In genomic region chr2:160871310-160871709, GRCm38 (mm10) we compare ENCODE assay signal across 9 mouse cellular contexts. TPM values are rescaled to one million over a fixed set of nuclear protein-coding genes. Genes with fewer than 3 reads are reported as not detected.
DNase-seq lines count a peak whose midpoint lies in the region; ATAC-seq and TF ChIP-seq lines count a peak whose summit lies in the region.
"Had no signal": no experiment of that assay in that cellular context is flagged by ENCODE, and none has a peak within 500 bp of the region (broad histone marks: within the 10 kb centered on the region; RNA-seq: fewer than 3 reads in every experiment).

No protein-coding gene starts in this region.

- no peaks in the 10 kb centered on the region for H3K9me3 ChIP-seq in liver, embryonic 12.5 days (replicated peaks)
- no peaks in the 10 kb centered on the region for H3K9me3 ChIP-seq in liver, embryonic 11.5 days (ENCODE audit: control insufficient read depth, low read length)
- H3K9me3 ChIP-seq in embryonic facial prominence, embryonic 15.5 days (replicated peaks) = no peaks in the 10 kb centered on the region
- H3K9me3 ChIP-seq in limb, embryonic 15.5 days = no peaks in the 10 kb centered on the region
- H3K9me3 ChIP-seq in intestine, embryonic 15.5 days = no peaks in the 10 kb centered on the region

- TF ChIP-seq CTCF in thymus, adult 2 months (IDR thresholded peaks at IDR 0.05; ENCODE audit: borderline replicate concordance, control insufficient read depth, extremely low read depth, insufficient read depth, low read length, poor library complexity) = no peak

- no peak for ATAC-seq in liver, embryonic 12.5 days
- no peak for ATAC-seq in liver, embryonic 11.5 days (replicated peaks; ENCODE audit: low FRiP score)
- no peak for ATAC-seq in embryonic facial prominence, embryonic 15.5 days (ENCODE audit: insufficient number of reproducible peaks, low FRiP score, low TSS enrichment, low read depth)
- ATAC-seq in limb, embryonic 15.5 days (ENCODE audit: insufficient number of reproducible peaks, low FRiP score, low TSS enrichment, low read depth) = no peak
- ATAC-seq in intestine, embryonic 15.5 days = no peak

- no peak overlapping the region for H3K9ac ChIP-seq in liver, embryonic 12.5 days
- H3K9ac ChIP-seq in liver, embryonic 11.5 days (ENCODE audit: low read depth, low read length) = no peak overlapping the region
- no peak overlapping the region for H3K9ac ChIP-seq in embryonic facial prominence, embryonic 15.5 days
- H3K9ac ChIP-seq in limb, embryonic 15.5 days = no peak overlapping the region
- no peak overlapping the region for H3K9ac ChIP-seq in intestine, embryonic 15.5 days

- DNase-seq in heart, adult 11 months = peak; percentile 57
- DNase-seq in heart, adult 9 months (ENCODE audit: low spot score in 2 of 2) = no peak
- no peak for DNase-seq in liver, embryonic 11.5 days (ENCODE audit: low spot score)
- no peak for DNase-seq in thymus, adult 2 months
- DNase-seq: gastrocnemius, postnatal 10 days had no signal

- H3K4me1 ChIP-seq in liver, embryonic 12.5 days = peaks cover 18% of the 10 kb centered on the region
- H3K4me1 ChIP-seq in liver, embryonic 11.5 days (replicated peaks; ENCODE audit: control insufficient read depth, insufficient read depth, low read length) = no peaks in the 10 kb centered on the region; the same call in 1 of the 2 replicates
- H3K4me1 ChIP-seq in embryonic facial prominence, embryonic 15.5 days = peaks cover 10% of the 10 kb centered on the region
- peaks cover 13% of the 10 kb centered on the region; the same call in 1 of the 2 replicates for H3K4me1 ChIP-seq in limb, embryonic 15.5 days
- H3K4me1 ChIP-seq in intestine, embryonic 15.5 days (replicated peaks) = no peaks in the 10 kb centered on the region
- peaks cover 5% of the 10 kb centered on the region for H3K4me1 ChIP-seq in thymus, adult 2 months (replicated peaks; ENCODE audit: control insufficient read depth, insufficient read depth, low read length)

- peak overlapping the region; percentile 5; the same call in 1 of the 2 replicates for H3K4me2 ChIP-seq in liver, embryonic 12.5 days
- no peak overlapping the region for H3K4me2 ChIP-seq in liver, embryonic 11.5 days
- H3K4me2 ChIP-seq in embryonic facial prominence, embryonic 15.5 days (replicated peaks) = peak overlapping the region; percentile 24; the same call in 1 of the 2 replicates
- no peak overlapping the region for H3K4me2 ChIP-seq in limb, embryonic 15.5 days
- no peak overlapping the region for H3K4me2 ChIP-seq in intestine, embryonic 15.5 days (replicated peaks)

- 0 out of 2 replicates have a peak, but pooled peaks cover 3% of the 10 kb centered on the region for H3K27me3 ChIP-seq in liver, embryonic 12.5 days (replicated peaks)
- no peaks in the 10 kb centered on the region for H3K27me3 ChIP-seq in liver, embryonic 11.5 days (replicated peaks; ENCODE audit: control insufficient read depth, insufficient read depth, low read length)
- no peaks in the 10 kb centered on the region for H3K27me3 ChIP-seq in embryonic facial prominence, embryonic 15.5 days
- H3K27me3 ChIP-seq in limb, embryonic 15.5 days = no peaks in the 10 kb centered on the region
- H3K27me3 ChIP-seq in intestine, embryonic 15.5 days (replicated peaks) = no peaks in the 10 kb centered on the region
- H3K27me3 ChIP-seq in thymus, adult 2 months (ENCODE audit: control insufficient read depth, insufficient read depth, low read length) = no peaks in the 10 kb centered on the region

- no peak overlapping the region for H3K27ac ChIP-seq in liver, embryonic 12.5 days
- H3K27ac ChIP-seq in liver, embryonic 11.5 days (ENCODE audit: low read depth, low read length) = no peak overlapping the region
- no peak overlapping the region for H3K27ac ChIP-seq in embryonic facial prominence, embryonic 15.5 days (replicated peaks)
- H3K27ac ChIP-seq in limb, embryonic 15.5 days = no peak overlapping the region
- H3K27ac ChIP-seq in intestine, embryonic 15.5 days = no peak overlapping the region
- no peak overlapping the region for H3K27ac ChIP-seq in thymus, adult 2 months (ENCODE audit: control insufficient read depth, insufficient read depth, low read length)

- no peak overlapping the region for H3K4me3 ChIP-seq in liver, embryonic 12.5 days
- H3K4me3 ChIP-seq in liver, embryonic 11.5 days (ENCODE audit: low read depth, low read length) = no peak overlapping the region
- H3K4me3 ChIP-seq in embryonic facial prominence, embryonic 15.5 days (replicated peaks) = 0 out of 2 replicates have a peak overlapping the region, but pooled peaks have one; percentile 7
- H3K4me3 ChIP-seq in limb, embryonic 15.5 days = 0 out of 2 replicates have a peak overlapping the region, but pooled peaks have one; percentile 4
- H3K4me3 ChIP-seq in intestine, embryonic 15.5 days (replicated peaks) = no peak overlapping the region
- no peak overlapping the region for H3K4me3 ChIP-seq in thymus, adult 2 months (ENCODE audit: control insufficient read depth, insufficient read depth, low read length)

- H3K36me3 ChIP-seq in liver, embryonic 12.5 days = no peaks in the 10 kb centered on the region
- no peaks in the 10 kb centered on the region for H3K36me3 ChIP-seq in liver, embryonic 11.5 days (ENCODE audit: control insufficient read depth, insufficient read depth, low read length)
- H3K36me3 ChIP-seq in embryonic facial prominence, embryonic 15.5 days = no peaks in the 10 kb centered on the region
- no peaks in the 10 kb centered on the region for H3K36me3 ChIP-seq in limb, embryonic 15.5 days
- H3K36me3 ChIP-seq in intestine, embryonic 15.5 days = no peaks in the 10 kb centered on the region
- no peaks in the 10 kb centered on the region for H3K36me3 ChIP-seq in thymus, adult 2 months (ENCODE audit: control insufficient read depth, insufficient read depth, low read length)

- 81% methylated on average over 3 of the region's 3 CpGs for WGBS in liver, embryonic 12.5 days (ENCODE audit: insufficient replicate concordance)
- WGBS in liver, embryonic 11.5 days = 83% methylated on average over 3 of the region's 3 CpGs
- WGBS in embryonic facial prominence, embryonic 15.5 days = 77% methylated on average over 3 of the region's 3 CpGs
- WGBS in limb, embryonic 15.5 days = 82% methylated on average over 3 of the region's 3 CpGs
- 88% methylated on average over 3 of the region's 3 CpGs for WGBS in intestine, embryonic 15.5 days
- 94% methylated on average over 3 of the region's 3 CpGs for WGBS in thymus, adult 2 months

- no peak for TF ChIP-seq POLR2A in thymus, adult 2 months (IDR thresholded peaks at IDR 0.05; ENCODE audit: control insufficient read depth, extremely low read depth, insufficient read depth, low read length, poor library complexity)

RNA-seq across cellular contexts. Expression of gene Zhx3, which starts 1.5 kb away (rescaled TPM):
- 2.9 and 3.1 TPM in 2 replicates for polyA plus RNA-seq in liver, embryonic 12.5 days (2016; fragmentation: Nextera tagmentation; extraction: Ambion mirVana)
- 4.9 and 5.5 TPM in 2 replicates for polyA plus RNA-seq in liver, embryonic 11.5 days (2014; fragmentation: Nextera tagmentation; extraction: Ambion mirVana)
- polyA plus RNA-seq in embryonic facial prominence, embryonic 15.5 days (2015; fragmentation: Nextera tagmentation; extraction: Ambion mirVana) = 13.2 and 14.3 TPM in 2 replicates
- polyA plus RNA-seq in limb, embryonic 15.5 days (2015; fragmentation: Nextera tagmentation; extraction: Ambion mirVana) = 12.2 and 13.3 TPM in 2 replicates
- 7.8 and 8.0 TPM in 2 replicates for polyA plus RNA-seq in intestine, embryonic 15.5 days (2015; fragmentation: Nextera tagmentation; extraction: Ambion mirVana)
- 7.8 and 9.1 TPM in 2 replicates for polyA plus RNA-seq in thymus, adult 2 months (2012; rRNA removed)

RNA-seq across cellular contexts. Expression of gene Lpin3, which starts 9.2 kb away (rescaled TPM):
- 0.98 and 1.1 TPM in 2 replicates for polyA plus RNA-seq in liver, embryonic 12.5 days (2016; fragmentation: Nextera tagmentation; extraction: Ambion mirVana)
- 1.0 and 1.3 TPM in 2 replicates for polyA plus RNA-seq in liver, embryonic 11.5 days (2014; fragmentation: Nextera tagmentation; extraction: Ambion mirVana)
- 4.7 and 5.1 TPM in 2 replicates for polyA plus RNA-seq in embryonic facial prominence, embryonic 15.5 days (2015; fragmentation: Nextera tagmentation; extraction: Ambion mirVana)
- 4.7 and 5.1 TPM in 2 replicates for polyA plus RNA-seq in limb, embryonic 15.5 days (2015; fragmentation: Nextera tagmentation; extraction: Ambion mirVana)
- polyA plus RNA-seq in intestine, embryonic 15.5 days (2015; fragmentation: Nextera tagmentation; extraction: Ambion mirVana) = 7.6 and 9.7 TPM in 2 replicates
- polyA plus RNA-seq in thymus, adult 2 months (2012; rRNA removed) = 1.8 and 2.5 TPM in 2 replicates

RNA-seq across cellular contexts. Expression of gene Emilin3, which starts 40.8 kb away (rescaled TPM):
- polyA plus RNA-seq in liver, embryonic 12.5 days (2016; fragmentation: Nextera tagmentation; extraction: Ambion mirVana) = 0.99 and 1.3 TPM in 2 replicates
- 1.2 and 1.3 TPM in 2 replicates for polyA plus RNA-seq in liver, embryonic 11.5 days (2014; fragmentation: Nextera tagmentation; extraction: Ambion mirVana)
- polyA plus RNA-seq in embryonic facial prominence, embryonic 15.5 days (2015; fragmentation: Nextera tagmentation; extraction: Ambion mirVana) = 51.3 and 51.9 TPM in 2 replicates
- polyA plus RNA-seq in limb, embryonic 15.5 days (2015; fragmentation: Nextera tagmentation; extraction: Ambion mirVana) = 47.6 and 54.6 TPM in 2 replicates
- 29.5 and 33.0 TPM in 2 replicates for polyA plus RNA-seq in intestine, embryonic 15.5 days (2015; fragmentation: Nextera tagmentation; extraction: Ambion mirVana)
- polyA plus RNA-seq in thymus, adult 2 months (2012; rRNA removed) = 0.11 and 0.14 TPM in 2 replicates

Comparison
In these comparisons a context has a peak if more than half of its experiments do, and no peak if none do; other contexts are left out.
1. H3K4me2 ChIP-seq: peak in liver, embryonic 12.5 days (single experiment) and embryonic facial prominence, embryonic 15.5 days (single experiment); none in liver, embryonic 11.5 days (single experiment), limb, embryonic 15.5 days (single experiment) and intestine, embryonic 15.5 days (single experiment).
2. H3K4me3 ChIP-seq: peak in embryonic facial prominence, embryonic 15.5 days (single experiment) and limb, embryonic 15.5 days (single experiment); none in liver, embryonic 12.5 days (single experiment), liver, embryonic 11.5 days (single experiment), intestine, embryonic 15.5 days (single experiment) and thymus, adult 2 months (single experiment).
3. RNA of gene Emilin3, which starts 40.8 kb away (polyA plus RNA-seq): 47.6 to 54.6 TPM in limb, embryonic 15.5 days, 51.3 to 51.9 TPM in embryonic facial prominence, embryonic 15.5 days and 29.5 to 33.0 TPM in intestine, embryonic 15.5 days; 1.2 to 1.3 TPM in liver, embryonic 11.5 days, 0.99 to 1.3 TPM in liver, embryonic 12.5 days and 0.11 to 0.14 TPM in thymus, adult 2 months; every median in the first group is over 10 times any median in the second.